Mouse (Mus musculus) liver, embryonic 12.5 days (tissue): ENCODE data around the gene Ptpn1. TPM values are rescaled to one million over a fixed set of nuclear protein-coding genes. Genes with fewer than 3 reads are reported as not detected.

Source experiments
- ATAC-seq: fragments of 200-750 bp; cut with Nextera tagmentation; 2 replicates; pipeline ENCODE4 v1.8.0; 2017; ENCODE audit warnings: moderate number of reproducible peaks, mild to moderate bottlenecking, moderate library complexity
- H3K27ac ChIP-seq: fragments of 300-500 bp; sonication (generic); 2 replicates; pipeline ENCODE4 v1.5.1; 2016; ENCODE audit warnings: mild to moderate bottlenecking
- H3K27me3 ChIP-seq: fragments of 300-500 bp; sonication (generic); replicated peaks from 2 replicates; pipeline ENCODE4 v1.6.1; 2016; ENCODE audit warnings: mild to moderate bottlenecking, moderate library complexity
- H3K36me3 ChIP-seq: fragments of 300-500 bp; sonication (generic); 2 replicates; pipeline ENCODE4 v1.6.1; 2016; ENCODE audit warnings: mild to moderate bottlenecking, moderate library complexity
- H3K4me1 ChIP-seq: fragments of 300-500 bp; sonication (generic); 2 replicates; pipeline ENCODE4 v1.6.1; 2016
- H3K4me2 ChIP-seq: fragments of 300-500 bp; sonication (generic); 2 replicates; pipeline ENCODE4 v1.6.1; 2016; ENCODE audit warnings: mild to moderate bottlenecking, moderate library complexity
- H3K4me3 ChIP-seq: fragments of 300-500 bp; sonication (generic); 2 replicates; pipeline ENCODE4 v1.5.1; 2016; ENCODE audit warnings: mild to moderate bottlenecking, moderate library complexity
- H3K9ac ChIP-seq: fragments of 300-500 bp; sonication (generic); 2 replicates; pipeline ENCODE4 v1.6.1; 2016; ENCODE audit warnings: mild to moderate bottlenecking, moderate library complexity
- H3K9me3 ChIP-seq: fragments of 300-500 bp; sonication (generic); replicated peaks from 2 replicates; pipeline ENCODE4 v1.6.1; 2016; ENCODE audit warnings: mild to moderate bottlenecking, moderate library complexity
- WGBS: fragments of 180-500 bp; shearing (Covaris S2); methylation state at CpG from one replicate; pipeline ENCODE4 v1.1.7; 2016; ENCODE audit not compliant: insufficient replicate concordance; 5-methylcytosine and 5-hydroxymethylcytosine counted together
- polyA plus RNA-seq: library from polyadenylated mRNA; unstranded; fragments of >200 nt; fragmentation: Nextera tagmentation; extraction: Ambion mirVana; gene quantifications from 2 replicates; pipeline ENCODE4 v1.2.1, GENCODE M21; 2016

Gene Ptpn1
- polyA plus RNA-seq, 1 experiment from 2014 or later, result 38.4 TPM

DNA sequence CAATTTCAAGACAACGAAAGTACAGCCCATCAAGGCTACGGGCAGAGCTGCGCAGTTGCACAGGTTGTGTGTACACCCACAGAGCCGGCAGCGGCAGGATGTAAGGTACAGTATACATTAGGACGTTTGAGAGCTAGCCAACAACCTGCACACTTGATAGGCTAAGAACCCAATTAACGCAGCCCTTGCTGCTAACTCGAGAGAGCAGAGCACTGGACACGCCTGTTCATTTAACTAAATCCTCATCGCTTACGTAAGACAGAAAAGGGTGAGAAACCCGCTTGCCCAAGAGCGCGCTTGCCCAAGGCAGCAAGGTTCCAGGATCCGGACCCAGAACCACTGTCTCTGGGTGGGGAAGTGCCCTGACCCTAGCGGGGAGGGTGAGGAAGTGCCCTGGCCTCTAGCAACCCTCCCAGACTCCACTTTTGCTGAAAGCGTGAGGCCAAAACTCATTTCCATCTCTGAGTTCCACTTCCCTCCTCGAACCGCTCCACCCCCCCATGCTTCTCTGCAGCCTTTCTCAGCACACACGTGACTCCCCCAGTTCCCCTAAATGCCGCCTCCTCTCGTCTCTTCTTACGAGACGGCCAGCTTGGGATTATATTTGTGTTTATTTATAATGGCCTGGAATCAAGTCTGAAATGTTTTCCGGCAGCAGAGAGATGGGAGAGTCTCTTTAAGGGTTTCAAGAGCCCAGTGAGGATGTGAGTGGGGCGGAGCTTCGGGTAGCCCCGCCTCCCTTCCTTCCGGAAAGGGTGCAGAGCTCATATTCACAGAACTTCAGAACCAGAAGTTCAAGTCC lies 6.9 kb upstream of the Ptpn1 start:
- 2% methylated on average over 29 of the region's 29 CpGs for WGBS
- H3K4me1 ChIP-seq, result peaks cover 33% of the 10 kb centered on the region
- peak overlapping the region; percentile 55 for H3K4me3 ChIP-seq
- H3K4me2 ChIP-seq, result peak overlapping the region; percentile 78
- no peaks in the 10 kb centered on the region for H3K36me3 ChIP-seq
- 0 out of 2 replicates have a peak, but pooled peaks cover 2% of the 10 kb centered on the region for H3K27me3 ChIP-seq
- peak overlapping the region; percentile 79 for H3K27ac ChIP-seq
- ATAC-seq, result peak; percentile 71
- H3K9me3 ChIP-seq, result no peaks in the 10 kb centered on the region
- H3K9ac ChIP-seq, result peak overlapping the region; percentile 63

DNA sequence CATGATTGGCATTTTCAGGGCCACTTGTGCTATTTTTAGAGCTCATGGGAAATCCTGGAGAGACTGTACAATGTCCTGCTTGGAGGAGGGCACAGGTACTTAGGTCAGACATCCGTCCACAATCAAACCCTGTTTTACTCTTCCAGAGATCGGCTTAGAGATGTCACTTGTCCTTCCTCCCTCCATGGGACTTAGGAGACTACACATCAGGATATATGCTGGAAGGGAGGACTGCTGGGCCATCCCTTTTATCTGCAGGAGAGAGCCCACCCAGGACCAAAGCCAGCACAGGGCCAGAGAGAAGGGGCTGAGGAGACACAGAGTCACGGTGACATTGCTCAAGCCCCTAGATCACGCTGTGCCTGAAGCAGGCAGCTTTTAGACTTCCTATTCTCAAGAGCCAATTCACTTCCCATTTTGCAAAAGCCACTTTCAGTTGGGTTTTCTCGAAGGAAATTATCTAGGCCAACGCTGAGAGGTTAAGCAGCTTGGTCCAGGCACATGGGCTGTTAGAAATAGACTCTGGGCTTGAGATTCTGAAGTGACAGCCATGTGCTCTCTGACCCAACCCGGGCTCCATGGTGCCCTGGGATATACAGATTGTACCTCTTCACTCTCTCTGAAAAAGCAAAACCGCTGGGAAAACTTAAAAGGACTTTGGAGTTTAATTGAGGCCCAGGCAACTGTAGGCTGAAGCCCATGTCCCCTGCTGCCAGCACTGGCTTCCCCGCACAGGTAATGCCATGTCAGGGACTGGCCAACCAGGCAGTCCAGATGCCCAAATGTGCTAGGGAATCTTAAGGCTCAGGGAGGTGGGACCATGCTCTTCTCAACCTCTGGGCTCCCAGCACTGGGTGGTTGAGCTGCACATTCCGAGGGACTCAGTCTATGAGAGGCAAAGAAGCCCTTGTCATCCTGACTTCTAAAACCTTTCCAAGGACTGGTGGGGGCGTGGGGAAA lies 5.7 kb upstream of the Ptpn1 start:
- ATAC-seq, result no peak
- no peaks in the 10 kb centered on the region for H3K36me3 ChIP-seq
- peaks cover 42% of the 10 kb centered on the region for H3K4me1 ChIP-seq
- peak overlapping the region; percentile 79 for H3K27ac ChIP-seq
- H3K9me3 ChIP-seq, result no peaks in the 10 kb centered on the region
- H3K27me3 ChIP-seq, result 0 out of 2 replicates have a peak, but pooled peaks cover under 1% of the 10 kb centered on the region
- peak overlapping the region; percentile 78 for H3K4me2 ChIP-seq
- no peak overlapping the region for H3K9ac ChIP-seq
- 52% methylated on average over 11 of the region's 11 CpGs for WGBS
- H3K4me3 ChIP-seq, result no peak overlapping the region

- Histone ChIP-seq H3K4me1 (peaks cover 55% of the 10 kb centered on the region), H3K4me3 (no peak overlapping the region), H3K9me3 (no peaks in the 10 kb centered on the region), H3K9ac (no peak overlapping the region), H3K27ac (no peak overlapping the region), H3K27me3 (no peaks in the 10 kb centered on the region), H3K36me3 (no peaks in the 10 kb centered on the region), H3K4me2 (no peak overlapping the region)
- WGBS, result 62% methylated on average over 4 of the region's 4 CpGs
- ATAC-seq, result no peak
Measured at GRCm38 (mm10) chr2:167928002-167928526, 3.8 kb upstream of the Ptpn1 start.

DNA sequence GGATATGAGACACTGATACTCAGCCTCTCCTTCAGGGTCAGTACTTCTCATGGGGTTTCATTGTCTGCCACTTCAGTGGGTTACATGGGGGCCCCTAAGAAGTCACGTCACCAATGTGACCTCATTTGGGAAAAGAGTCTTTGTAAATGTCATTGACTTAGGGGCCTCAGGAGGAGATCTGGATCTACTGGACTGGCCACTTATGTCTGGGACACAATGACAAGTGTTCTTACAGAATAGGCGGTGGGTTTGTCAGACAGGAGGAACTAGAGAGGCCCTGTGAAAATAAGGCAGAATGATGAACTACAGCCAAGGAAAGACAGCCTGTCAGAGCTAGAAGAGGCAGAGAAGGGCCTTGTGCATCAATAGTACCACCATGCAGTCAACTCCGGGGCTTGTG lies 2.9 kb upstream of the Ptpn1 start:
- Histone ChIP-seq H3K4me2 (no peak overlapping the region), H3K4me1 (peaks cover 64% of the 10 kb centered on the region), H3K9me3 (no peaks in the 10 kb centered on the region), H3K36me3 (no peaks in the 10 kb centered on the region), H3K9ac (no peak overlapping the region), H3K27me3 (no peaks in the 10 kb centered on the region), H3K27ac (no peak overlapping the region), H3K4me3 (no peak overlapping the region)
- 76% methylated on average over 3 of the region's 3 CpGs for WGBS
- no peak for ATAC-seq

DNA sequence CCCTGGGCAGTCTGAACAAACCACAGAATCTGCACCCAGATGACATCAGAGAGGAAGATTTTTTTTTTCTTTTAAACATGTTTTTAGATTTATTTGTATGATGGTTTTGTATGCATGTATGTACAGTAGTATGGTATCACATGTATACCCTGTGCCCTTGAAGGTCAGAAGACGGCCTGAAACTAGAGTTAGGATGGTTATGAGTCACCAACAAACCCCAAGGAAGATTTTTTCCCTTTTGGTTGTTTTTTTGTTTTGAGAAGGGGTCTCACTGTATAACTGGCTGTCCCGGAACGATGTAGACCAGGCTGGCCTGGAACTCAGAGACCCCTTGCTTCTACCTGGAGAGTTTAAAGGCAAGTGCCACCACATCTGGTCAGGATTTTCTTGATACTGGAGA lies 882 bp upstream of the Ptpn1 start:
- Histone ChIP-seq H3K4me2 (peak overlapping the region; percentile 94; the same call in 1 of the 2 replicates), H3K4me1 (peaks cover 60% of the 10 kb centered on the region), H3K9me3 (no peaks in the 10 kb centered on the region), H3K27ac (no peak overlapping the region), H3K4me3 (peak overlapping the region; percentile 91; the same call in 1 of the 2 replicates), H3K9ac (no peak overlapping the region), H3K27me3 (no peaks in the 10 kb centered on the region), H3K36me3 (0 out of 2 replicates have a peak, but pooled peaks cover under 1% of the 10 kb centered on the region)
- 95% methylated on average over 3 of the region's 3 CpGs for WGBS
- ATAC-seq, result no peak

DNA sequence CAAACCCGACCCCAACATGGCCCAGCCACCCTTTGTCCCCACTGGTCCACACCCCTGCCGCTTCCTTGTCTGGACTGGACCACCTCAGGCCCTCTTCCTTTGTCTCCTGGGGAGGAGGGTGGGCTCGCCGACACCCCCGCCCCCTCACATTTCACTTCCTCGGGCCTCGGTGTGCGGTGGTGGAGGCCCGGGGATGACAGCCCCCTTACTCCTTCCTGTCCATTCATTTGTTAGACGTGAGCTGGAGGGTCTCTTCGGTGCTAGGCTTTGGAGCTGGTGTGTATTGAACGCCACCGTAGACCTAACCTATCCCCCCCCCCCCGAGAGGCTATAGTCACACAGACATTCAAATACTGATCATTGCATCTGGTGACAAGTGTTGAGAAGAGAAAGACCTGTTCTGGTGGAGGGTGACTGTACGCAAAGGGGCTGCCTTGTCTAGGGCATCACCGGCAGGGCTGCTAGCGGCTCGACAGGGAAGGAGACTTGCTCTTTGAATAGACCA lies 922 bp downstream of the Ptpn1 start:
- Histone ChIP-seq H3K4me3 (peak overlapping the region; percentile 91), H3K9me3 (no peaks in the 10 kb centered on the region), H3K27me3 (no peaks in the 10 kb centered on the region), H3K4me1 (peaks cover 60% of the 10 kb centered on the region), H3K36me3 (peaks cover 7% of the 10 kb centered on the region), H3K4me2 (peak overlapping the region; percentile 94), H3K27ac (peak overlapping the region; percentile 83), H3K9ac (peak overlapping the region; percentile 92)
- peak; percentile 34 for ATAC-seq
- WGBS, result 1% methylated on average over 18 of the region's 18 CpGs

GRCm38 (mm10) chr2:167933397-167933796 lies 1.5 kb downstream of the Ptpn1 start:
- no peak overlapping the region for H3K27ac ChIP-seq
- no peaks in the 10 kb centered on the region for H3K27me3 ChIP-seq
- peak overlapping the region; percentile 92 for H3K9ac ChIP-seq
- H3K4me3 ChIP-seq, result peak overlapping the region; percentile 91
- H3K36me3 ChIP-seq, result peaks cover 7% of the 10 kb centered on the region
- no peak for ATAC-seq
- H3K4me1 ChIP-seq, result peaks cover 56% of the 10 kb centered on the region
- WGBS, result 52% methylated on average over 7 of the region's 7 CpGs
- H3K9me3 ChIP-seq, result no peaks in the 10 kb centered on the region
- H3K4me2 ChIP-seq, result peak overlapping the region; percentile 94

GRCm38 (mm10) chr2:167935956-167936355 lies 4.1 kb downstream of the Ptpn1 start:
- Histone ChIP-seq H3K9ac (no peak overlapping the region), H3K4me1 (peaks cover 61% of the 10 kb centered on the region), H3K27me3 (no peaks in the 10 kb centered on the region), H3K4me3 (no peak overlapping the region), H3K4me2 (no peak overlapping the region), H3K36me3 (peaks cover 12% of the 10 kb centered on the region), H3K9me3 (no peaks in the 10 kb centered on the region), H3K27ac (no peak overlapping the region)
- ATAC-seq, result no peak
- WGBS, result 89% methylated on average over 3 of the region's 3 CpGs

GRCm38 (mm10) chr2:167938786-167939185 lies 6.9 kb downstream of the Ptpn1 start:
- Histone ChIP-seq H3K36me3 (peaks cover 12% of the 10 kb centered on the region), H3K27ac (no peak overlapping the region), H3K4me2 (no peak overlapping the region), H3K9me3 (no peaks in the 10 kb centered on the region), H3K4me3 (no peak overlapping the region), H3K27me3 (no peaks in the 10 kb centered on the region), H3K9ac (no peak overlapping the region), H3K4me1 (peaks cover 68% of the 10 kb centered on the region)
- ATAC-seq, result no peak
- 73% methylated on average over 3 of the region's 3 CpGs for WGBS

DNA sequence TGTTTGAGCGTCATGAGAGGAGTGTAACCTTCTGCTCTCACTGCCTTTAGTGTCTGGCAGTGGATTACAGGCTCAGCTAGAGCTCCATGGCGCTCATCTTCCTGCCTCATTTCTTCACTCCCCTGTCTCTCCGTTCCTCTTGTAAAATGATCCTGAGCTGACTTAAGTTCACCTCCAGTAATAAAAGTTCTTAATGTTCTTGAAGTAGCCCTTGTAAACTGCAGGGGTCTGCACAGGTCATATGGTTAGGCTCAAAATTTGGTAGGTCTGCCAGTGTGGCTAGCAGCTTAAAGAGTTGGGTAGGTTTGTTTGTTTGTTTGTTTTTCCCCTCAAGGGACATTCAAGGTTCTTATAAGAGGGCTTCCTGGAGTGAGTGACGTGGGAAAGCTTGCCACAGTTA lies 7.3 kb downstream of the Ptpn1 start:
- Histone ChIP-seq H3K27me3 (no peaks in the 10 kb centered on the region), H3K9me3 (no peaks in the 10 kb centered on the region), H3K27ac (no peak overlapping the region), H3K9ac (no peak overlapping the region), H3K36me3 (peaks cover 12% of the 10 kb centered on the region), H3K4me2 (no peak overlapping the region), H3K4me1 (peaks cover 68% of the 10 kb centered on the region), H3K4me3 (no peak overlapping the region)
- WGBS, result 67% methylated on average over 4 of the region's 4 CpGs
- ATAC-seq, result no peak

- no peak for ATAC-seq
- H3K4me2 ChIP-seq, result no peak overlapping the region
- H3K36me3 ChIP-seq, result peaks cover 12% of the 10 kb centered on the region
- H3K4me3 ChIP-seq, result no peak overlapping the region
- H3K27me3 ChIP-seq, result no peaks in the 10 kb centered on the region
- H3K27ac ChIP-seq, result no peak overlapping the region
- H3K9ac ChIP-seq, result no peak overlapping the region
- 64% methylated on average over 11 of the region's 11 CpGs for WGBS
- H3K4me1 ChIP-seq, result peaks cover 70% of the 10 kb centered on the region
- no peaks in the 10 kb centered on the region for H3K9me3 ChIP-seq
Measured at GRCm38 (mm10) chr2:167939632-167940399, 8.0 kb downstream of the Ptpn1 start.
